Mouse (Mus musculus) lung, postnatal 0 days (tissue): ENCODE measurements around the gene Mgarp.
"Not testable (repeated sequence)": the region's sequence is repeated elsewhere in the genome, so short reads cannot be mapped to it uniquely, and the experiment has no call there.

Experiments used
- CTCF ChIP-seq: IDR thresholded peaks from 2 replicates; pipeline ENCODE4 v1.5.1; 2016; ENCODE audit warnings: antibody characterized with exemption, mild to moderate bottlenecking
- EP300 ChIP-seq: IDR thresholded peaks from 2 replicates; pipeline ENCODE4 v1.6.1; 2016; ENCODE audit warnings: antibody characterized with exemption, mild to moderate bottlenecking, control low read depth

DNA sequence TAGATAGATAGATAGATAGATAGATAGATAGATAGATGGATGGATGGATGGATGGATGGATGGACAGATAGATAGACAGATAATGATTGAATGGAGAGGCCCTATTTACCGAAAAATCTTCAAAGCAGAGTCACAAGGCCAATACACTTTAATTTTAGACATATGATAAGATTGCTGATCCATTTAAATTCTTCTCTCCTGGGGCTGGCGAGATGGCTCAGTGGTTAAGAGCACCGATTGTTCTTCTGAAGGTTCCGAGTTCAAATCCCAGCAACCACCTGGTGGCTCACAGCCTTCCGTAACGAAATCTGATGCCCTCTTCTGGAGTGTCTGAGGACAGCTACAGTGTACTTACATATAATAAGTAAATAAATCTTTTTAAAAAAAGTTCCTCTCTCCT is 41.6 kb downstream of the Mgarp start:
- not testable (repeated sequence) for TF ChIP-seq CTCF, EP300
